Mouse (Mus musculus): Measurements from ENCODE around the gene 2010315B03Rik. TPM values are rescaled to one million over a fixed set of nuclear protein-coding genes. Genes with fewer than 3 reads are reported as not detected.

The 2010315B03Rik gene
- total and polyA plus RNA-seq, 3 experiments: 4.6 to 10.1 (median 6.1) TPM

GRCm38 (mm10) chr9:124281912-124282686 is 30.4 kb downstream of the 2010315B03Rik start:
- Histone ChIP-seq H3K79me2 (replicated peaks; ENCODE audit: control insufficient read depth, extremely low read depth, insufficient read depth, poor library complexity, severe bottlenecking) (peaks cover 18% of the 10 kb centered on the region), H3K4me1 (ENCODE audit: control insufficient read depth in 1 of 2, insufficient read depth in 2 of 2) (peaks cover 7 to 36% of the 10 kb centered on the region in 2 experiments; a peak in 3 of 4 replicates), H3K4me3 (replicated peaks in 1 of 3; ENCODE audit: low read depth in 2 of 3, low read length in 2 of 3, poor library complexity in 1 of 3) (peak overlapping the region; percentile 73 to 79 (median 76)), H3K9ac (ENCODE audit: insufficient read depth, low read depth) (peak overlapping the region; percentile 66), H3K27me3 (replicated peaks) (no peaks in the 10 kb centered on the region), H3K4me2 (ENCODE audit: insufficient read depth, low read depth, poor library complexity, severe bottlenecking) (peak overlapping the region; percentile 90), H3K36me3 (replicated peaks in 1 of 2; ENCODE audit: control insufficient read depth in 1 of 2, insufficient read depth in 1 of 2, low read length in 1 of 2) (peaks cover 0 to 14% of the 10 kb centered on the region in 2 experiments), H3K27ac (ENCODE audit: insufficient read depth, low read depth) (peak overlapping the region; percentile 22; the same call in 1 of the 2 replicates), H3K9me3 (replicated peaks; ENCODE audit: low read length) (no peaks in the 10 kb centered on the region)
- in situ Hi-C loops (cut with MboI; ENCODE audit: low pct_ligation_motif_present, low pct_unique_long_range_greater_than_20kb, low sequenced_read_pairs): no loop called here
- dilution Hi-C loops (cut with MboI; ENCODE audit: extremely low pct_ligation_motif_present, extremely low pct_unique_long_range_greater_than_20kb, low sequenced_read_pairs): no loop called here
- peak; percentile 91 for DNase-seq (ENCODE audit: extremely low read depth)
- peak; percentile 71 for TF ChIP-seq NELFE (IDR thresholded peaks at IDR 0.05; ENCODE audit: low read depth, low read length)
- peak; percentile 76 for TF ChIP-seq ELF1 (IDR thresholded peaks at IDR 0.05; ENCODE audit: low read depth, low read length)
- no peak for TF ChIP-seq CTCF (conservative IDR thresholded peaks at IDR 0.05 in 1 of 2, IDR thresholded peaks at IDR 0.05 in 1 of 2; ENCODE audit: low read depth in 2 of 2, low read length in 2 of 2)
- TF ChIP-seq ZMIZ1 (IDR thresholded peaks at IDR 0.05; ENCODE audit: low read depth, low read length): peak; percentile 64; the same call in 1 of the 2 replicates
- no peak for TF ChIP-seq RCOR1 (conservative IDR thresholded peaks at IDR 0.05; ENCODE audit: low read depth, low read length)
- TF ChIP-seq UBTF (IDR thresholded peaks at IDR 0.05; ENCODE audit: low read depth, low read length): no peak
- TF ChIP-seq NRF1 (IDR thresholded peaks at IDR 0.05; ENCODE audit: low read depth, low read length): 0 out of 2 replicates have a peak, but pooled peaks have one; percentile 8
- TF ChIP-seq BHLHE40 (IDR thresholded peaks at IDR 0.05; ENCODE audit: low read depth, low read length): no peak
- peak; percentile 74 for TF ChIP-seq POLR2A (IDR thresholded peaks at IDR 0.05; ENCODE audit: low read depth, low read length)
- no peak for TF ChIP-seq SMC3 (IDR thresholded peaks at IDR 0.05; ENCODE audit: low read depth, low read length)
- peak; percentile 51; the same call in 1 of the 2 replicates for TF ChIP-seq TCF12 (IDR thresholded peaks at IDR 0.05; ENCODE audit: low read depth, low read length)
- TF ChIP-seq USF1 (IDR thresholded peaks at IDR 0.05; ENCODE audit: low read depth, low read length): no peak
- TF ChIP-seq MXI1 (IDR thresholded peaks at IDR 0.05; ENCODE audit: low read depth, low read length): no peak
- peak; percentile 76 for TF ChIP-seq HCFC1 (IDR thresholded peaks at IDR 0.05; ENCODE audit: low read depth, low read length)
- TF ChIP-seq MAZ (IDR thresholded peaks at IDR 0.05; ENCODE audit: low read depth, low read length): no peak
- no peak for TF ChIP-seq USF2 (conservative IDR thresholded peaks at IDR 0.05; ENCODE audit: low read depth, low read length)
- peak; percentile 58 for TF ChIP-seq SIN3A (IDR thresholded peaks at IDR 0.05; ENCODE audit: low read length)
- TF ChIP-seq TBP (conservative IDR thresholded peaks at IDR 0.05; ENCODE audit: low read depth, low read length): peak; percentile 83
- TF ChIP-seq CHD2 (IDR thresholded peaks at IDR 0.05; ENCODE audit: low read length): peak; percentile 77
- TF ChIP-seq MYC (IDR thresholded peaks at IDR 0.05; ENCODE audit: low read depth, low read length): peak; percentile 24; the same call in 1 of the 2 replicates
- no peak for TF ChIP-seq MAFK (IDR thresholded peaks at IDR 0.05; ENCODE audit: insufficient replicate concordance, low read length)
- no peak for TF ChIP-seq JUND (conservative IDR thresholded peaks at IDR 0.05; ENCODE audit: low read depth, low read length)

Measured in CH12.LX (cell line).